Mouse (Mus musculus) forebrain, embryonic 10.5 days (tissue): ENCODE measurements at regions not wholly inside any gene's neighbourhood (a gene's known extent, or its start where the extent isn't known, plus 50 kb on each side); places are given as distances from the start of the nearest gene placed in this dataset.

Source experiments
- DNase-seq: peaks from one replicate; pipeline ENCODE4 v3.0.0-alpha.2; 2017; ENCODE audit warnings: low spot score; ENCODE audit errors: extremely low spot score
- H3K27ac ChIP-seq: fragments of 300-500 bp; sonication (generic); 2 replicates; pipeline ENCODE4 v1.5.1; 2016; ENCODE audit warnings: mild to moderate bottlenecking
- H3K27me3 ChIP-seq: fragments of 300-500 bp; sonication (generic); 2 replicates; pipeline ENCODE4 v1.6.1; 2016; ENCODE audit warnings: mild to moderate bottlenecking; ENCODE audit not compliant: poor library complexity, severe bottlenecking
- H3K36me3 ChIP-seq: fragments of 300-500 bp; sonication (generic); replicated peaks from 2 replicates; pipeline ENCODE4 v1.6.1; 2016; ENCODE audit warnings: mild to moderate bottlenecking, moderate library complexity
- H3K4me1 ChIP-seq: fragments of 300-500 bp; sonication (generic); 2 replicates; pipeline ENCODE4 v1.6.1; 2016
- H3K4me3 ChIP-seq: fragments of 300-500 bp; sonication (generic); 2 replicates; pipeline ENCODE4 v1.5.1; 2016; ENCODE audit warnings: mild to moderate bottlenecking, moderate library complexity
- H3K9me3 ChIP-seq: fragments of 300-500 bp; sonication (generic); 2 replicates; pipeline ENCODE4 v1.6.1; 2016; ENCODE audit warnings: mild to moderate bottlenecking, moderate library complexity
- WGBS: fragments of 180-500 bp; shearing (Covaris S2); methylation state at CpG from one replicate; pipeline ENCODE4 v1.1.7; 2016; 5-methylcytosine and 5-hydroxymethylcytosine counted together

- no peak for DNase-seq
- Histone ChIP-seq H3K27me3 (no peaks in the 10 kb centered on the region), H3K4me3 (no peak overlapping the region), H3K9me3 (no peaks in the 10 kb centered on the region), H3K36me3 (no peaks in the 10 kb centered on the region), H3K27ac (no peak overlapping the region), H3K4me1 (peaks cover 2% of the 10 kb centered on the region)
- WGBS, result 79% methylated on average over 6 of the region's 6 CpGs
Measured at GRCm38 (mm10) chr4:33600805-33601204, 290.7 kb downstream of the Rngtt start.

GRCm38 (mm10) chr4:33604636-33605035, 294.5 kb downstream of the Rngtt start:
- Histone ChIP-seq H3K27ac (no peak overlapping the region), H3K27me3 (no peaks in the 10 kb centered on the region), H3K4me3 (no peak overlapping the region), H3K36me3 (no peaks in the 10 kb centered on the region), H3K9me3 (no peaks in the 10 kb centered on the region), H3K4me1 (no peaks in the 10 kb centered on the region; the same call in 1 of the 2 replicates)
- WGBS, result 89% methylated on average over 5 of the region's 5 CpGs
- no peak for DNase-seq

DNA sequence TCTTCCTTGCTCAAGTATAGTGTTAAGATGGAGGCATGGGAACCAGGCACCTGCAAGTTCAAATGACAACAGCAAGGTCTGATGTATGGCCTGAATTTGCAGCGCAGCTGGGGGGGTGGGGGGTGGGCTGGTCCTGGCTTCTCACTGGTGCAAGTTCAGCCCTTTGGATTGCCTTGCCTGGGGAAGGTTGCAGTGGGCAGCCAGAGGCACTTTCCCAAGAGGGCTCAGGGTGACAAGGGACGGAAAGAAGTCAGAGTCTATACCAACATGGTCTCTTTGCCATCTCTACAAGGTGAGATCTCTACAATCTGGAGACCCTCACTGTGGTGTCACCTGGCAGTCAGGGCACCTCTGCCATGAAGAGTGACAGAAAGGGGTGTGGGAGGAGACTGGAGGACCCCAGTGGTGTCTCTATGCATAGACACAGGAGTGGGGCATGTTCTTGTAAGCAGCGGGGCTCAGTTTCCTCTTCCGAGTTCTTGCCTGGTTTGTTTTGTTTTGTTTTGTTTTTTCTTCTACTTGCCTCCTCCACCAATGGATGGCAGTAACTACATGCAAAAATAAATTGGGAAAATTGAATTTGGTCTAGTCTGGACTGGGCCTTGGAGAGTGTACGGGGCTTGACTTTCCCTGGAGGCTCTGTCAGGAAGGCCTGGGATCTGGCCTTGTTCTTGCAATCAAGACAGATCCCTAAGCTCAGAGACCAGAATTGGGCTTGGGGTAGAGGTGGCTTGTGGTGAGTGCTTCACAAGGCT, 284.4 kb upstream of the Cnr1 start:
- WGBS, result 88% methylated on average over 5 of the region's 5 CpGs
- Histone ChIP-seq H3K36me3 (no peaks in the 10 kb centered on the region), H3K27me3 (no peaks in the 10 kb centered on the region), H3K4me3 (no peak overlapping the region), H3K9me3 (no peaks in the 10 kb centered on the region), H3K27ac (no peak overlapping the region), H3K4me1 (peaks cover 3% of the 10 kb centered on the region; the same call in 1 of the 2 replicates)
- DNase-seq, result no peak

GRCm38 (mm10) chr4:33640576-33641255, 283.7 kb upstream of the Cnr1 start:
- H3K4me1 ChIP-seq, result peaks cover 3% of the 10 kb centered on the region; the same call in 1 of the 2 replicates
- H3K27me3 ChIP-seq, result no peaks in the 10 kb centered on the region
- no peak overlapping the region for H3K4me3 ChIP-seq
- H3K9me3 ChIP-seq, result no peaks in the 10 kb centered on the region
- WGBS, result 76% methylated on average over 11 of the region's 11 CpGs
- H3K27ac ChIP-seq, result no peak overlapping the region
- DNase-seq, result no peak
- no peaks in the 10 kb centered on the region for H3K36me3 ChIP-seq

DNA sequence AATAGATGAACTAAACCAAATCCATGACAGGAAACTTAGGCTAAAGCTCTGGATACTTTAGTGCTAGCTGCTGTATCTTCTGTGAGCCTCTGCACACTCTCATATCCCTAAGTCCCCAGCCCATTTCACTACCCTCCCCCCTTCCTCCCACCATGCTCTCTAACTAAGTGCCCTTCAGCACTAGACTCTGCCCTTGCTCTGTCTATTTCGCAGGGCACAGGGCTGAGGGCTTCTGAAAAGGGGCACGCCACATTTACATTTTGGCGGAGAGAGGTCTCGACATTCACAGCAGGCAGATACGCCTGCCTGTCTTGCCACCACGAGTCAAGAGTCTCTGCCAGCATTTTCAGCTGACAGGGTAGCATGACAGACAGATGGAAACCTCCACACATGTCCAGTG, 282.5 kb upstream of the Cnr1 start:
- no peaks in the 10 kb centered on the region for H3K36me3 ChIP-seq
- H3K4me1 ChIP-seq, result peaks cover 3% of the 10 kb centered on the region; the same call in 1 of the 2 replicates
- H3K9me3 ChIP-seq, result no peaks in the 10 kb centered on the region
- H3K27me3 ChIP-seq, result no peaks in the 10 kb centered on the region
- DNase-seq, result no peak
- H3K4me3 ChIP-seq, result no peak overlapping the region
- WGBS, result 84% methylated on average over 6 of the region's 6 CpGs
- no peak overlapping the region for H3K27ac ChIP-seq

DNA sequence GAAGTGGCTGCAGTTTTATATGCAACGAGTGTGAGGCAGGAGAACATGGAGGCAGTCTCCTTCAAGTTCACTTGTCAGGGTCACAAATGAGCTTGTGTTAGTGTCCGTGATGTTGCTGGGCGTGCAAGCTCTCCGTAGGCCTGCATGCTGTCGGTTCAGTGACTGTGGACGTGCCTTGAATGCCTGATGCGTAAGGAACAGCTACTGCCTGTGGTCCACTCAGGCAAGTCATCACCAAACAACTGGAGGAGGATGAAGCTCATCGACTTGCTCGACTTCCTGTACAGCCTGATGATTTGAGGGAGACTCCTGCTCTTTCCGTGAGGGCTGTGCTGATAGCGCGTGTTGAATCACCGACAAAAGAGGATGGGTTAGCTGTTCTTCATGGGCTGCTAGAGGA, 281.9 kb upstream of the Cnr1 start:
- Histone ChIP-seq H3K36me3 (no peaks in the 10 kb centered on the region), H3K9me3 (no peaks in the 10 kb centered on the region), H3K4me3 (no peak overlapping the region), H3K27ac (no peak overlapping the region), H3K27me3 (no peaks in the 10 kb centered on the region), H3K4me1 (peaks cover 3% of the 10 kb centered on the region; the same call in 1 of the 2 replicates)
- 95% methylated on average over 13 of the region's 13 CpGs for WGBS
- no peak for DNase-seq

DNA sequence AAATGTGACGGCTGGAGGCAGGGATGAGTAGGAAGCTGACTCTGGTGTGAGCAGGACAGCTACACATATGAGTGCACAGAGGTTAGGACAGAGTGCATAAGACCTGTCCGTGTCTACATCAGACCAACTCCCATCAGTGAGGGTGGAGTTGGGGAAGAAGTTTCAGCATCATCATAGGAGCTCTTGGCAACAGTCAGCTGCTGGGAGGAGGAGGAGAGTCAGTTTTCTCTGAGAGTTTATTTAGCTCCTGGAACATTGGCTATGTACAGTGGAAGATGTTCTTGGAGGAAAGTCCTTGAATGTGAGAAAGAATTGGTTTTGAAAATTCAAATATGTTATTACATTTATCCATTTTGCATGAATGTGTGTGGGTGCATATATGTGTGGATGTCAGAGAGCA, 279.2 kb upstream of the Cnr1 start:
- H3K9me3 ChIP-seq, result no peaks in the 10 kb centered on the region
- 81% methylated on average over 2 of the region's 2 CpGs for whole genome bisulfite sequencing

DNA sequence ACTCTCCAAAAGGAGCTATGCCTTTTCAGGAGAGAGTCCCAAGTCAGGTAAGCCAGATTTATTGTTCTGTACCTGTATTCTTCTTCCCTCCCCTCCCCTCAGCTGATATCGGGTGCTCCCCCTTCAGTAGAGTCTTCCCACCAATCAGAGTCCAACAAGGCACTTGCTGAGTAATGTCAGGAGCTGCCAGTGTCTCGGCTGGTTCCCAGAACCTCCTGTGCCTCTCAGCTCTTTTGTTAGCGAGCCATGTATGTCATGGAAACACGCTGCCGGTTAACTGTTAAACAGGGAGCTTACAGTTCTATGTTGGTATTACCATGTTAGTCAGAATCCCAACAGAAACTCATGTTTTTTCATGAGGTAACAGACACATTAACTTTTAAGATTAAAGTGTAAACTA, 273.1 kb upstream of the Cnr1 start:
- no peaks in the 10 kb centered on the region for H3K4me1 ChIP-seq
- H3K4me3 ChIP-seq, result no peak overlapping the region
- H3K36me3 ChIP-seq, result no peaks in the 10 kb centered on the region
- no peak overlapping the region for H3K27ac ChIP-seq
- no peaks in the 10 kb centered on the region for H3K9me3 ChIP-seq
- no peak for DNase-seq
- WGBS, result 79% methylated on average over 5 of the region's 5 CpGs
- H3K27me3 ChIP-seq, result no peaks in the 10 kb centered on the region

More for the DNA sequence above, 279.2 kb upstream of the Cnr1 start:
- Histone ChIP-seq H3K36me3 (no peaks in the 10 kb centered on the region), H3K27ac (no peak overlapping the region), H3K4me3 (no peak overlapping the region), H3K27me3 (no peaks in the 10 kb centered on the region), H3K4me1 (peaks cover 3% of the 10 kb centered on the region; the same call in 1 of the 2 replicates)
- no peak for DNase-seq

DNA sequence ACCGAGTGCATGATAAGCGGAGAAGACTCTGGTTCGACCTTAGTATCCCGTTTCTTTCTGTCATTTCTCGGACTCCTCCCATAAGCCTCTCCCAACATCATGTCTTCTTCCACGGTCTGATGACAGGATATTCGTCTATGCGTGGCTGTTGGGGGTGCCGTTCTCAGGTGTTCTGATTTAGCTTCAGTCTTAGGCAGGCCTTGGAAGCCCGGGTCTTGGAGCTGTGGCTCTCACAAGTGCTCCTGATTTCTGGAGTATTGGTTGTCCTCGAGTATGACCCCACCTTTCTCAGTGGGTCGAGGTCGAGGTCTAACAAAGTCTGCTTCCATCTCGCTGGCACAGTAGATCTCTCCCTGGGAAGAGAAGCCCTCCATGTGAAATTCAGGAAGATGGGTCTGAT, 264.6 kb upstream of the Cnr1 start:
- Histone ChIP-seq H3K27ac (no peak overlapping the region), H3K9me3 (no peaks in the 10 kb centered on the region), H3K4me3 (no peak overlapping the region), H3K4me1 (peaks cover 13% of the 10 kb centered on the region), H3K27me3 (no peaks in the 10 kb centered on the region), H3K36me3 (no peaks in the 10 kb centered on the region)
- WGBS, result 92% methylated on average over 14 of the region's 14 CpGs
- DNase-seq, result no peak

DNA sequence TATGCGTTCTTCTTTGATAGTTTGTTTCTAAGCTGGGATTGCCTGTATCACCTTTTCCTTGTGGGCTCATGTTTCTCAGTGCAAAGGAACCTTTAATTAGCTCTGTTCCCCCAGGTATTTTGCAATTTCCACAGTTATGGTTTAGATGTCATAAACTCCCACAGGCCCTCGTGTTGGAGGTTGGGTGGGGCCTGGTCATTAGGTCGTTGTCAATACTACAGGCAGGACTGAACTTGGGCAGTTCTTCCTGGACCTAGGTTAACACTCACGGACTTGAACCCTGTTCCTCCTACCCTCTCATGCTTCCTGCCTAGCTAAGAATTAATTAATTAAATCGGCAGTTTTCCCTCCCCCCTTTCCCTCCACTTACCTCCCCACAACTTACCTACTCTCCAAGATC, 263.8 kb upstream of the Cnr1 start:
- H3K4me3 ChIP-seq, result no peak overlapping the region
- no peaks in the 10 kb centered on the region for H3K9me3 ChIP-seq
- DNase-seq, result no peak
- peaks cover 13% of the 10 kb centered on the region for H3K4me1 ChIP-seq
- no peaks in the 10 kb centered on the region for H3K27me3 ChIP-seq
- no peak overlapping the region for H3K27ac ChIP-seq
- H3K36me3 ChIP-seq, result no peaks in the 10 kb centered on the region
- WGBS, result 81% methylated on average over 5 of the region's 5 CpGs

- Histone ChIP-seq H3K27ac (no peak overlapping the region), H3K36me3 (no peaks in the 10 kb centered on the region), H3K4me1 (peaks cover 13% of the 10 kb centered on the region), H3K27me3 (no peaks in the 10 kb centered on the region), H3K4me3 (no peak overlapping the region), H3K9me3 (no peaks in the 10 kb centered on the region)
- 70% methylated on average over 3 of the region's 3 CpGs for WGBS
- no peak for DNase-seq
Measured at GRCm38 (mm10) chr4:33661862-33662261, 262.5 kb upstream of the Cnr1 start.

GRCm38 (mm10) chr4:33662965-33663364, 261.4 kb upstream of the Cnr1 start:
- Histone ChIP-seq H3K27ac (no peak overlapping the region), H3K27me3 (no peaks in the 10 kb centered on the region), H3K9me3 (no peaks in the 10 kb centered on the region), H3K4me1 (peaks cover 18% of the 10 kb centered on the region), H3K36me3 (no peaks in the 10 kb centered on the region), H3K4me3 (no peak overlapping the region)
- DNase-seq, result no peak
- 86% methylated on average over 11 of the region's 11 CpGs for WGBS
